Mouse (Mus musculus) CH12.LX (cell line): ENCODE results near the gene Gm9964. TPM values are rescaled to one million over a fixed set of nuclear protein-coding genes. Genes with fewer than 3 reads are reported as not detected.

Source experiments
- DNase-seq: peaks from one replicate; pipeline ENCODE4 v3.0.0-alpha.2; 2013; ENCODE audit errors: extremely low read depth
- H3K27ac ChIP-seq: 2 replicates; pipeline ENCODE4 v1.5.1; 2012; ENCODE audit warnings: low read depth, mild to moderate bottlenecking, control low read depth, moderate library complexity; ENCODE audit not compliant: insufficient read depth
- H3K27me3 ChIP-seq: replicated peaks from 2 replicates; pipeline ENCODE3; 2012; ENCODE audit warnings: inconsistent platforms
- H3K36me3 ChIP-seq, 2 experiments: replicated peaks in 1 of 2; 2 replicates each; pipeline versions ENCODE3 to v1.6.1; 2012; ENCODE audit warnings: inconsistent platforms in 1 of 2, low read length in 1 of 2, mild to moderate bottlenecking in 1 of 2, mixed read lengths in 1 of 2, moderate library complexity in 1 of 2; ENCODE audit not compliant: control insufficient read depth in 1 of 2, insufficient read depth in 1 of 2
- H3K4me1 ChIP-seq, 2 experiments: 2 replicates each; pipeline ENCODE4 v1.6.1; 2012; ENCODE audit warnings: inconsistent platforms in 1 of 2, moderate library complexity in 1 of 2; ENCODE audit not compliant: insufficient read depth in 2 of 2, control insufficient read depth in 1 of 2
- H3K4me2 ChIP-seq: 2 replicates; pipeline ENCODE4 v1.6.1; 2012; ENCODE audit warnings: low read depth, mild to moderate bottlenecking, control low read depth; ENCODE audit not compliant: poor library complexity, insufficient read depth, severe bottlenecking
- H3K4me3 ChIP-seq, 3 experiments: fragments of 150-350 bp in 1 of 3; sonication (generic) in 1 of 3; replicated peaks in 1 of 3; 2 replicates each; pipeline versions ENCODE3 to v1.5.1; 2011 to 2012; ENCODE audit warnings: low read depth in 2 of 3, low read length in 2 of 3, mild to moderate bottlenecking in 2 of 3, moderate library complexity in 2 of 3, control low read depth in 1 of 3, improper control_type of control experiment in 1 of 3, inconsistent platforms in 1 of 3, mixed read lengths in 1 of 3; ENCODE audit not compliant: poor library complexity in 1 of 3
- H3K79me2 ChIP-seq: replicated peaks from 2 replicates; pipeline ENCODE4 v1.6.1; 2012; ENCODE audit warnings: mild to moderate bottlenecking, moderate library complexity; ENCODE audit not compliant: control insufficient read depth, poor library complexity, insufficient read depth, severe bottlenecking; ENCODE audit errors: extremely low read depth
- H3K9ac ChIP-seq: 2 replicates; pipeline ENCODE4 v1.6.1; 2012; ENCODE audit warnings: low read depth, mild to moderate bottlenecking, control low read depth, moderate library complexity; ENCODE audit not compliant: insufficient read depth
- H3K9me3 ChIP-seq: replicated peaks from 2 replicates; pipeline ENCODE3; 2012; ENCODE audit warnings: low read length, inconsistent platforms, mixed read lengths
- CHD1 ChIP-seq: IDR thresholded peaks from 2 replicates; pipeline ENCODE4 v1.6.1; 2012; ENCODE audit warnings: low read depth, low read length, improper control_type of control experiment, inconsistent platforms
- CHD2 ChIP-seq: IDR thresholded peaks from 2 replicates; pipeline ENCODE4 v1.6.1; 2011; ENCODE audit warnings: low read length, improper control_type of control experiment
- CTCF ChIP-seq, 2 experiments: IDR thresholded peaks in 1 of 2; conservative IDR thresholded peaks in 1 of 2; 2 replicates each; pipeline ENCODE4 v1.5.1; 2011 to 2012; ENCODE audit warnings: low read depth in 2 of 2, low read length in 2 of 2, improper control_type of control experiment in 1 of 2, inconsistent platforms in 1 of 2, mild to moderate bottlenecking in 1 of 2, moderate library complexity in 1 of 2
- E2F4 ChIP-seq: IDR thresholded peaks from 2 replicates; pipeline ENCODE4 v1.6.1; 2011; ENCODE audit warnings: low read depth, low read length, improper control_type of control experiment; ENCODE audit not compliant: insufficient replicate concordance
- ELF1 ChIP-seq: IDR thresholded peaks from 2 replicates; pipeline ENCODE4 v1.6.1; 2014; ENCODE audit warnings: low read depth, mild to moderate bottlenecking, inconsistent platforms, low read length, improper control_type of control experiment
- ETS1 ChIP-seq: conservative IDR thresholded peaks from 2 replicates; pipeline ENCODE4 v1.6.1; 2012; ENCODE audit warnings: low read depth, mild to moderate bottlenecking, inconsistent platforms, low read length, improper control_type of control experiment, moderate library complexity
- IRF4 ChIP-seq: IDR thresholded peaks from 2 replicates; pipeline ENCODE4 v1.6.1; 2014; ENCODE audit warnings: low read depth, mild to moderate bottlenecking, inconsistent platforms, low read length, improper control_type of control experiment
- JUND ChIP-seq: conservative IDR thresholded peaks from 2 replicates; pipeline ENCODE4 v1.6.1; 2011; ENCODE audit warnings: low read depth, low read length, improper control_type of control experiment
- MAFK ChIP-seq: IDR thresholded peaks from 2 replicates; pipeline ENCODE4 v1.6.1; 2011; ENCODE audit warnings: low read length, improper control_type of control experiment; ENCODE audit not compliant: insufficient replicate concordance
- MAX ChIP-seq: IDR thresholded peaks from 2 replicates; pipeline ENCODE4 v1.6.1; 2011; ENCODE audit warnings: low read length, improper control_type of control experiment
- MAZ ChIP-seq: IDR thresholded peaks from 2 replicates; pipeline ENCODE4 v1.6.1; 2012; ENCODE audit warnings: low read depth, mild to moderate bottlenecking, inconsistent platforms, low read length, improper control_type of control experiment, moderate library complexity
- MEF2A ChIP-seq: IDR thresholded peaks from 2 replicates; pipeline ENCODE4 v1.6.1; 2014; ENCODE audit warnings: low read depth, mild to moderate bottlenecking, inconsistent platforms, low read length, improper control_type of control experiment, borderline replicate concordance
- MXI1 ChIP-seq: IDR thresholded peaks from 2 replicates; pipeline ENCODE4 v1.6.1; 2011; ENCODE audit warnings: mild to moderate bottlenecking, low read depth, low read length, improper control_type of control experiment
- NELFE ChIP-seq: IDR thresholded peaks from 2 replicates; pipeline ENCODE4 v1.6.1; 2011; ENCODE audit warnings: low read depth, low read length, improper control_type of control experiment
- PAX5 ChIP-seq: IDR thresholded peaks from 2 replicates; pipeline ENCODE4 v1.6.1; 2012; ENCODE audit warnings: low read length, inconsistent platforms, mixed read lengths
- POLR2AphosphoS2 ChIP-seq: IDR thresholded peaks from 2 replicates; pipeline ENCODE4 v1.6.1; 2011; ENCODE audit warnings: low read depth, low read length, improper control_type of control experiment
- RAD21 ChIP-seq: IDR thresholded peaks from 2 replicates; pipeline ENCODE4 v1.6.1; 2011; ENCODE audit warnings: low read depth, mild to moderate bottlenecking, low read length, improper control_type of control experiment, moderate library complexity
- SIN3A ChIP-seq: IDR thresholded peaks from 2 replicates; pipeline ENCODE4 v1.6.1; 2012; ENCODE audit warnings: low read length, improper control_type of control experiment, inconsistent platforms
- SMC3 ChIP-seq: IDR thresholded peaks from 2 replicates; pipeline ENCODE4 v1.6.1; 2011; ENCODE audit warnings: low read depth, low read length, improper control_type of control experiment
- TCF12 ChIP-seq: IDR thresholded peaks from 2 replicates; pipeline ENCODE4 v1.6.1; 2014; ENCODE audit warnings: low read depth, mild to moderate bottlenecking, inconsistent platforms, low read length, improper control_type of control experiment
- USF1 ChIP-seq: IDR thresholded peaks from 2 replicates; pipeline ENCODE4 v1.6.1; 2014; ENCODE audit warnings: low read depth, mild to moderate bottlenecking, inconsistent platforms, low read length, improper control_type of control experiment
- ZMIZ1 ChIP-seq: IDR thresholded peaks from 2 replicates; pipeline ENCODE4 v1.6.1; 2012; ENCODE audit warnings: low read depth, mild to moderate bottlenecking, inconsistent platforms, low read length, improper control_type of control experiment
- ZNF384 ChIP-seq: IDR thresholded peaks from 2 replicates; pipeline ENCODE4 v1.6.1; 2012; ENCODE audit warnings: low read depth, low read length, improper control_type of control experiment, inconsistent platforms
- dilution Hi-C: fragments of 300-500 bp; cut with MboI; formaldehyde crosslinking; loops from 2 replicates; pipeline ENCODE4 v1.14.3; 2020; ENCODE audit warnings: low sequenced_read_pairs; ENCODE audit not compliant: extremely low pct_unique_long_range_greater_than_20kb, extremely low pct_ligation_motif_present
- in situ Hi-C: fragments of 300-500 bp; cut with MboI; formaldehyde crosslinking; loops from 3 replicates; pipeline ENCODE4 v1.14.3; 2019; ENCODE audit warnings: low sequenced_read_pairs, low pct_ligation_motif_present, low pct_unique_long_range_greater_than_20kb, mixed read lengths
- polyA plus RNA-seq: library from polyadenylated mRNA; unstranded; fragments of >175 nt; gene quantifications from 2 replicates; pipeline ENCODE4 v1.2.1, GENCODE M21; 2012; ENCODE audit warnings: low read depth; ENCODE audit not compliant: insufficient read length
- total RNA-seq, 2 experiments: library from RNA; depleted of rRNA; stranded (reverse); fragments of 300-350 nt in 1 of 2; fragments of >200 nt in 1 of 2; gene quantifications; 2 replicates each; pipeline ENCODE4 v1.2.3; 2012 to 2014

The Gm9964 gene
- total and polyA plus RNA-seq, 3 experiments, result not detected

- TF ChIP-seq CHD1 (no peak), ELF1 (no peak), E2F4 (no peak), TCF12 (no peak), CTCF (conservative IDR thresholded peaks at IDR 0.05 in 1 of 2, IDR thresholded peaks at IDR 0.05 in 1 of 2; ENCODE audit: low read depth in 2 of 2, low read length in 2 of 2) (no peak), SMC3 (no peak), JUND (no peak), MEF2A (no peak; the same call in 1 of the 2 replicates), IRF4 (peak; percentile 86), MAX (no peak), MAZ (no peak), CHD2 (no peak), USF1 (no peak), ZNF384 (no peak), ZMIZ1 (0 out of 2 replicates have a peak, but pooled peaks have one; percentile 47), MXI1 (0 out of 2 replicates have a peak, but pooled peaks have one; percentile 37), MAFK (no peak)
These were observed 11.0 kb upstream of the Gm9964 start (continued) for GRCm38 (mm10) chr11:79307560-79308200.

GRCm38 (mm10) chr11:79306996-79307395, 10.3 kb upstream of the Gm9964 start:
- H3K4me1 ChIP-seq, result peaks cover 11 to 37% of the 10 kb centered on the region in 2 experiments

GRCm38 (mm10) chr11:79306510-79306909, 9.8 kb upstream of the Gm9964 start:
- H3K9ac ChIP-seq, result no peak overlapping the region
- H3K27ac ChIP-seq, result no peak overlapping the region
- in situ Hi-C loops (no loop called here), dilution Hi-C loops (no loop called here)
- H3K4me3 ChIP-seq, result no peak overlapping the region
- no peak for TF ChIP-seq TCF12
- TF ChIP-seq USF1, result peak; percentile 19; the same call in 1 of the 2 replicates
- no peak for TF ChIP-seq MAFK
- no peak for DNase-seq
- peaks cover 11 to 37% of the 10 kb centered on the region in 2 experiments for H3K4me1 ChIP-seq
- no peaks in the 10 kb centered on the region for H3K27me3 ChIP-seq
- no peaks in the 10 kb centered on the region for H3K36me3 ChIP-seq
- H3K79me2 ChIP-seq, result no peaks in the 10 kb centered on the region
- H3K9me3 ChIP-seq, result no peaks in the 10 kb centered on the region
- H3K4me2 ChIP-seq, result peak overlapping the region; percentile 48; the same call in 1 of the 2 replicates

More at GRCm38 (mm10) chr11:79306996-79307395, 10.3 kb upstream of the Gm9964 start:
- no peaks in the 10 kb centered on the region for H3K27me3 ChIP-seq
- H3K4me3 ChIP-seq, result peak overlapping the region in 1 of 3 experiments; percentile 5
- no peaks in the 10 kb centered on the region for H3K79me2 ChIP-seq
- H3K4me2 ChIP-seq, result peak overlapping the region; percentile 48; the same call in 1 of the 2 replicates
- H3K9me3 ChIP-seq, result no peaks in the 10 kb centered on the region
- dilution Hi-C loops, result no loop called here
- H3K36me3 ChIP-seq, result no peaks in the 10 kb centered on the region
- H3K27ac ChIP-seq, result no peak overlapping the region
- DNase-seq, result no peak
- in situ Hi-C loops, result no loop called here
- H3K9ac ChIP-seq, result no peak overlapping the region
- TF ChIP-seq POLR2AphosphoS2 (no peak), ETS1 (no peak), NELFE (no peak), PAX5 (no peak), SIN3A (no peak), RAD21 (no peak), CTCF (conservative IDR thresholded peaks at IDR 0.05 in 1 of 2, IDR thresholded peaks at IDR 0.05 in 1 of 2; ENCODE audit: low read depth in 2 of 2, low read length in 2 of 2) (no peak)
